Mouse (Mus musculus) hindbrain, embryonic 11.5 days (tissue): ENCODE results near the gene Gng7. TPM values are rescaled to one million over a fixed set of nuclear protein-coding genes. Genes with fewer than 3 reads are reported as not detected.
A peak's percentile ranks its signal among the peaks of the same experiment; 100 is the strongest.

Experiments
- ATAC-seq: fragments of 200-750 bp; cut with Nextera tagmentation; 2 replicates; pipeline ENCODE4 v1.8.0; 2017; ENCODE audit warnings: mild to moderate bottlenecking, moderate TSS enrichment, moderate library complexity; ENCODE audit not compliant: low FRiP score
- DNase-seq: peaks from one replicate; pipeline ENCODE4 v3.0.0-alpha.2; 2015; ENCODE audit warnings: low spot score
- H3K27ac ChIP-seq: fragments of 300-500 bp; sonication (generic); 2 replicates; pipeline ENCODE4 v1.5.1; 2014; ENCODE audit warnings: mild to moderate bottlenecking, low read depth, low read length
- H3K27me3 ChIP-seq: fragments of 300-500 bp; sonication (generic); 2 replicates; pipeline ENCODE4 v1.6.1; 2014; ENCODE audit warnings: mild to moderate bottlenecking, low read length, moderate library complexity, mixed read lengths; ENCODE audit not compliant: control insufficient read depth, insufficient read depth
- H3K36me3 ChIP-seq: fragments of 300-500 bp; sonication (generic); 2 replicates; pipeline ENCODE4 v1.6.1; 2014; ENCODE audit warnings: mild to moderate bottlenecking, low read length, moderate library complexity, mixed read lengths; ENCODE audit not compliant: control insufficient read depth, insufficient read depth
- H3K4me1 ChIP-seq: fragments of 300-500 bp; sonication (generic); replicated peaks from 2 replicates; pipeline ENCODE4 v1.6.1; 2014; ENCODE audit warnings: low read length, mixed read lengths; ENCODE audit not compliant: control insufficient read depth, insufficient read depth
- H3K4me2 ChIP-seq: fragments of 300-500 bp; sonication (generic); replicated peaks from 2 replicates; pipeline ENCODE4 v1.6.1; 2014; ENCODE audit warnings: mild to moderate bottlenecking, low read depth, low read length
- H3K4me3 ChIP-seq: fragments of 300-500 bp; sonication (generic); 2 replicates; pipeline ENCODE4 v1.5.1; 2014; ENCODE audit warnings: low read depth, low read length
- H3K9ac ChIP-seq: fragments of 300-500 bp; sonication (generic); 2 replicates; pipeline ENCODE4 v1.6.1; 2014; ENCODE audit warnings: low read depth, low read length
- H3K9me3 ChIP-seq: fragments of 300-500 bp; sonication (generic); 2 replicates; pipeline ENCODE4 v1.6.1; 2016; ENCODE audit warnings: low read length; ENCODE audit not compliant: control insufficient read depth
- WGBS: fragments of 180-500 bp; shearing (Covaris S2); extraction: QIAGEN DNeasy Blood & Tissue Kit; methylation state at CpG from one replicate; pipeline ENCODE4 v1.1.7; 2014; 5-methylcytosine and 5-hydroxymethylcytosine counted together
- polyA plus RNA-seq: library from polyadenylated mRNA; unstranded; fragments of >200 nt; fragmentation: Nextera tagmentation; extraction: Ambion mirVana; gene quantifications from 2 replicates; pipeline ENCODE4 v1.2.1, GENCODE M21; 2014

Gene Gng7
- polyA plus RNA-seq, 1 experiment from 2014 or later = 7.2 TPM

DNA sequence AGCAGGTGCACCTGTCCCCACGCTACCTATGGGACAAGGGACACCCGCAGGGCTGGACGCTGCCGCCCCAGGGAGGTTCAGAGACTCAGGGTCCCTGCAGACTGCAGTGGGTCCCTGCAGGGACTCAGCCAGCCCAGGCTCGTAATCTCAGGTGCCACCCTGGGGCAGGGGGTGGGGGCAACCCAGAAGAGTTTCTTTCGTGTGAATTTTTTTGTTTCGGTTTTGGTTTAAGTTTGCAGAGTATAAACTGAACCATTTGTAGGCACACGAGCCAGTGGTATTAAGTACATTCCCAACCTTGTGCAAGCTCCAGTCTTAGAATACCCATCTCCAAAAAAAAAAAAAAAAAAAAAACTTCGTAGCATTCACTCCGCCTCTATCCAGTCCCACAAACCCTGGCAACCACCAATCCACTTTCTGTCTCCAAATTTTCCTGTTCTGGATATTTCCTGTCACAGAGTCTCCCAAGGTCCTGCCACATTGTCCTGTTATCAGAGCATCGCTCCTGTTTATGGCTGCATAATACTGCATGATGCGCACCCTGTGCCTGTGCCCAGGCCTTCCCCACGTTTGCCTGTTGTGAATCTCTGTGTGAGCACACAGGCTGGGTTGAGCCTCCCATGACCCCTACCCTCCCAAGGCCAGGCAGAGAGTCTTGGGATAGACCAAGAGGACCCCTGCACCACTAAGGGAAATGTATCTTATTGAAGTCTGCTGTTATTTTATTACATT, 28.6 kb downstream of the Gng7 start:
- ATAC-seq = no peak
- Histone ChIP-seq H3K36me3 (no peaks in the 10 kb centered on the region), H3K4me1 (peaks cover 5% of the 10 kb centered on the region; the same call in 1 of the 2 replicates), H3K9me3 (no peaks in the 10 kb centered on the region), H3K27ac (no peak overlapping the region), H3K4me3 (no peak overlapping the region), H3K9ac (no peak overlapping the region), H3K4me2 (peak overlapping the region; percentile 11; the same call in 1 of the 2 replicates), H3K27me3 (peaks cover 28% of the 10 kb centered on the region)
- no peak for DNase-seq
- WGBS = 35% methylated on average over 13 of the region's 13 CpGs

DNA sequence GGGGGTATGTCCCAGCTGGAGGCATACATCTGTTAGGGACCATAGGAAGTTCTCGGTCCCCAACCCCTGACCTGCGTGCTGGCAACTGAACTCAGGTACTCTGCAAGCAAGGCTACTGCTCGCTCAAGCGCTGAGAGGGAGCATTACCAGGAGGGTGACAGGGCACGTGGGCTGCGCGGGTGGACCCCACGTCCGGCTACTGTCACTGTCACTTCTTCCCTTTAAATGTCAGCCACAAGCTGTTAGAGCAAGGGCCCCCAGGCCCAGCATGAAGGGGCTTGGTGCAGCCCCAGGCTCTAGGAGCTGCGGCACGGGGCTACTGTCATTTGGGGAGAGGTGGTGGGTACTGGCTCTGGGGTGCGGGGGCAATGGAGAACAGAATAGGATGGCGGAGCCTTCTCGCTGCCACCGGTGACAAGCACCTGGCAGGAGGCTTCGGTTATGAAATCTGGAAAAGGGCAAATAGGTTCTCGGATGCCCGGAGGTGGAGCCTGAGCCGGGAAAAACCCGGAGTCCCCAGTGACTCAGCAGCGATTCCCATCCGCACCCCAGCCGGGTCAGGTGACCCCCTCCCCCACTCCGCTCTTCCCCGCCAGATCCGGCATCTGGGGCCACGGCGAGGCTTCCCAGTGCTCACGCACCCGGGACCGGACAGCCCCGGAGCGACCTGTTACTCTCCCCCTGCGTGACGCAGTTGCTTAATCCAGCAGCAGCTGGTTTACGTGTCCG, 29.3 kb downstream of the Gng7 start:
- no peak for ATAC-seq
- DNase-seq = no peak
- Histone ChIP-seq H3K9ac (no peak overlapping the region), H3K27me3 (peaks cover 28% of the 10 kb centered on the region), H3K9me3 (no peaks in the 10 kb centered on the region), H3K4me3 (no peak overlapping the region), H3K4me1 (peaks cover 5% of the 10 kb centered on the region; the same call in 1 of the 2 replicates), H3K27ac (no peak overlapping the region), H3K4me2 (peak overlapping the region; percentile 11; the same call in 1 of the 2 replicates), H3K36me3 (no peaks in the 10 kb centered on the region)
- 13% methylated on average over 37 of the region's 37 CpGs for WGBS

DNA sequence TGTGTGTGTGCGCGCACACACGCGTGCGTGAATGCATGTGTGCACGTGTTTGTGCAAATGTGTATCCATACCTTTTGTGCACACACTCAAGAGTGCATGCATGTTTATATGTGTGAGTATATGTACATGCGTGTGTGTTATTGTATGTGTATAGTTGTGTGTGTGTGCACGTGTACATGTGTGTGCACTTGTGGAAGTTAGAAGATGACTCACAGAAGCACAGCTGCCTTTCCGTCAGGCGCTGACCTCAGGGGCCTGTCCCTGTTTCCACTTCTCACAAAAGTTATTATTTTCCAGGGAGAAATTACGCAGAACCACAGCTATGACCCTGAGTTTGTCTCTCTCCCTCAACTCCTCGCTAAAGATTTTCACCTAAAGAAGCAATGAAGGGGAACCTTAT, 30.5 kb downstream of the Gng7 start:
- Histone ChIP-seq H3K36me3 (no peaks in the 10 kb centered on the region), H3K27me3 (peaks cover 28% of the 10 kb centered on the region), H3K9ac (no peak overlapping the region), H3K9me3 (no peaks in the 10 kb centered on the region), H3K4me1 (peaks cover 5% of the 10 kb centered on the region; the same call in 1 of the 2 replicates), H3K4me3 (no peak overlapping the region), H3K4me2 (no peak overlapping the region), H3K27ac (no peak overlapping the region)
- ATAC-seq (no peak), DNase-seq (no peak)
- WGBS = 90% methylated on average over 12 of the region's 12 CpGs

GRCm38 (mm10) chr10:80982381-80982780, 32.4 kb downstream of the Gng7 start:
- Histone ChIP-seq H3K36me3 (no peaks in the 10 kb centered on the region), H3K27me3 (peaks cover 26% of the 10 kb centered on the region), H3K4me1 (peaks cover 5% of the 10 kb centered on the region; the same call in 1 of the 2 replicates), H3K9me3 (no peaks in the 10 kb centered on the region), H3K9ac (no peak overlapping the region), H3K4me3 (no peak overlapping the region), H3K4me2 (no peak overlapping the region), H3K27ac (no peak overlapping the region)
- DNase-seq (no peak), ATAC-seq (no peak)
- 62% methylated on average over 4 of the region's 4 CpGs for WGBS

GRCm38 (mm10) chr10:80981564-80982112, 33.1 kb downstream of the Gng7 start:
- no peaks in the 10 kb centered on the region for H3K36me3 ChIP-seq
- H3K27ac ChIP-seq = no peak overlapping the region
- no peak for DNase-seq
- no peak for ATAC-seq
- H3K27me3 ChIP-seq = peaks cover 19% of the 10 kb centered on the region
- H3K4me2 ChIP-seq = no peak overlapping the region
- 48% methylated on average over 7 of the region's 7 CpGs for WGBS
- H3K4me1 ChIP-seq = peaks cover 5% of the 10 kb centered on the region; the same call in 1 of the 2 replicates
- H3K9ac ChIP-seq = no peak overlapping the region
- H3K4me3 ChIP-seq = no peak overlapping the region
- no peaks in the 10 kb centered on the region for H3K9me3 ChIP-seq

DNA sequence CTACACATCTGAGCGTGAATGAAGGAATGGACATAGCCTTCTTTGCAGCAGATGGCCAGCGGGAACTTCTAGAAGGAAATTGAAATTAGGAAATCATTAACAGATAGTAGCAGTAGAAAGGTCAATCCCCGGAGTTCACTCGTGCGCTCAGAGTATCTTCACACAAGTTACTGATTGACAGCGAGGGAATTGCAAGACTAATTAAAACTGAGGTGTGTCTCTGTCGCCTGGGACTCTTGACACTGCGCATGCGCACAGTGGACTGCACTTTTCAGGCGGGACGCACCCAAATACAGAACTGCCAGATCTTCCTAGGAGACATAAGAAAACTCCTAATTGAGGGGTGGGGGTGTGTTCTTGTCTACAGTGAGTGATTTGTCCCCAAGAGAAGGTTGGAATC, 39.3 kb downstream of the Gng7 start:
- WGBS = 91% methylated on average over 11 of the region's 11 CpGs
- no peaks in the 10 kb centered on the region for H3K4me1 ChIP-seq

DNA sequence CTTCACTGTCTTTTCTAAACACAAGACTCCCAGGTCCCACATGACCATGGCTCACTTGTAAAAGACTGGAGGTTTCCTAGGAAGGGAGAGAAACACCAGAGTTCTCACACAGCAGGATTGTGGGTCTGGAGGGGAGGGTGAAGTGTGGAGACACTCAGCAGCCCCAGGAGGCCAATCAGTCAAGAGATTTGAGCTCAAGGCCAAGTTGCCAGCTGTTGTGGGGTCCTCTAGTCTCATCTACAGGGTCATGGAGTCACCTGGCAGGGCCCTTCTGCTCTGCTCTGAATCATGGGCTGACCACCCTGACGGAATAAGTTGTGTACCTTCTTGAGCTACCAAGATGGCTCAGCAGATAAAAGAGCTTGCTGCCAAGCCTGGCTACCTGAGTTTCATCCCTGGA, 41.0 kb downstream of the Gng7 start:
- DNase-seq = no peak
- H3K9ac ChIP-seq = no peak overlapping the region
- no peaks in the 10 kb centered on the region for H3K36me3 ChIP-seq
- no peak overlapping the region for H3K4me3 ChIP-seq
- no peak for ATAC-seq
- no peaks in the 10 kb centered on the region for H3K27me3 ChIP-seq
- H3K4me2 ChIP-seq = no peak overlapping the region
- 72% methylated on average over 1 of the region's 1 CpGs for WGBS
- no peak overlapping the region for H3K27ac ChIP-seq
- no peaks in the 10 kb centered on the region for H3K4me1 ChIP-seq
- H3K9me3 ChIP-seq = no peaks in the 10 kb centered on the region

More for the DNA sequence above, 39.3 kb downstream of the Gng7 start:
- Histone ChIP-seq H3K9me3 (no peaks in the 10 kb centered on the region), H3K27ac (no peak overlapping the region), H3K4me3 (no peak overlapping the region), H3K4me2 (no peak overlapping the region), H3K9ac (no peak overlapping the region), H3K36me3 (no peaks in the 10 kb centered on the region), H3K27me3 (no peaks in the 10 kb centered on the region)
- ATAC-seq (no peak), DNase-seq (no peak)

DNA sequence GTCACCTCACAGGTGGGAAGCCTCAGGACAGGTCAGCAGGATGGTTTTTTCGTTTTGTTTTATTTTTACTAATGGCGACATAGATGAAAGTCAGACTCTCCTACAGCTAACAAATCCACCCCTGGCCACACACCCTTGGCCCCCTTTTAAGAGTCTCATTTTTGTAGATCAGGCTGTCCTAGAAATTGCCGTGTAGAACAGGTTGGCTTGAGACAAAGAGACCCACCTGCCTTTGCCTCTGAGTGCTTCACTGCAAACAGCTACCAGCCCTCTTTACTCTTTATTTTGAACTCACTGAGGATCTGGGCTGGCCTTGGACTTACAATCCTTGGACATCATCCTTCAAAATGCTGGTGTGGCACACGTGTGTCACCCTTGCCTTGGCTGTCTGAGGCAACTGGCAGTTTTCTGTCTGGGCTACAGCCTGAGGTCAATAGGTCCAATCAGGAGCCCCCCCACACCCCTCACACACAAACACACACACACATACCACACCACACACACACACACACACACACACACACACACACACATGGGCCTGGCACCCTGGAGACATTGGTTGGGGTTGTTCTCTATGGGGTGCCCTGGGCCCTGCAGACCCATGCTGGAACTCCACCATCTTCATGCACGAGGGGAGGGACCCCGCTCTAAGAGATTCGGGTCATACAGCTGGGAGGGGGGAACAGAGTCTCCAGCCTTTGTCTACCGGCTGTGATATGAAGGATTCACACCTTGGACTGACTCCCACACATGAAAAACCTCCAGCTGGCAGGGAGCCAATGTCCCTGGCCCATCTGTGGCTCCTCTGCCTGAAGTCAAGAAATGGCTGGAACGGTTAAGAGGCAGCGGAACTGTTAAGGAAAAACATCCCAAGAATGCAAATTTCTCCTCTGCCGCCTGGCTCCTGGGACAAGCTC, 42.4 kb downstream of the Gng7 start:
- Histone ChIP-seq H3K36me3 (no peaks in the 10 kb centered on the region), H3K9me3 (no peaks in the 10 kb centered on the region), H3K4me1 (no peaks in the 10 kb centered on the region), H3K4me2 (no peak overlapping the region), H3K27ac (no peak overlapping the region), H3K4me3 (no peak overlapping the region), H3K27me3 (no peaks in the 10 kb centered on the region), H3K9ac (no peak overlapping the region)
- WGBS = 59% methylated on average over 11 of the region's 11 CpGs
- DNase-seq = no peak
- no peak for ATAC-seq
